Mouse (Mus musculus) liver, postnatal 0 days (tissue): ENCODE measurements around the gene Hoxd11.
A peak's percentile ranks its signal among the peaks of the same experiment; 100 is the strongest.

Experiments
- CTCF ChIP-seq: sonication (generic); IDR thresholded peaks from 2 replicates; pipeline ENCODE4 v1.5.1; 2016; ENCODE audit warnings: antibody characterized with exemption, low read depth
- EP300 ChIP-seq: IDR thresholded peaks from 2 replicates; pipeline ENCODE4 v1.6.1; 2016; ENCODE audit warnings: antibody characterized with exemption, low read depth, mild to moderate bottlenecking

GRCm38 (mm10) chr2:74694066-74694465, 14.7 kb downstream of the Hoxd11 start:
- TF ChIP-seq CTCF: peak; percentile 40
- TF ChIP-seq EP300: no peak
